Mouse (Mus musculus): ENCODE data around the gene Atp13a5.

Atp13a5 gene

DNA sequence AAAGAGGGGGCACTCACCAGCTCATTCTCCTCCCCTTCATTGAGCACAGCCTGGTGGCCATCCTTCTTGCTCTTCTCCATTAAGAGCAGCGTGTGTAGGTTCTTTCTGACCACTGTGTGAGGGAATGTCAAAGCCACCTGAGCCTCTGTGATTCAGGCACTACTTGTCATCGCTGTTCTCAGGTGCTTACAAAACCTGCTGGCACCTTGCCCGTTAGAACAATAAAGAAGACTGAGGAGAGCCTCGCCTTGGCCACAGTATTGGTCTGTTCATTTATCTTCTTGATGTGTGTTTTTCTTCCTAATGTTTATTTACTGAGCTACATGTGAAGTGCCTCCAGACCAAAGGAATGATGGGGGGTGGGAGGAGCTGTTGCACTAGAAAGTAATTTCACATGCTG is at the start of gene Atp13a5:
Gene Atp13a5, minus strand, starts transcription at position 275 of the 400 bp plus-strand sequence.
- ATAC-seq (ENCODE audit: insufficient number of reproducible peaks, low FRiP score, low TSS enrichment), result no peak

DNA sequence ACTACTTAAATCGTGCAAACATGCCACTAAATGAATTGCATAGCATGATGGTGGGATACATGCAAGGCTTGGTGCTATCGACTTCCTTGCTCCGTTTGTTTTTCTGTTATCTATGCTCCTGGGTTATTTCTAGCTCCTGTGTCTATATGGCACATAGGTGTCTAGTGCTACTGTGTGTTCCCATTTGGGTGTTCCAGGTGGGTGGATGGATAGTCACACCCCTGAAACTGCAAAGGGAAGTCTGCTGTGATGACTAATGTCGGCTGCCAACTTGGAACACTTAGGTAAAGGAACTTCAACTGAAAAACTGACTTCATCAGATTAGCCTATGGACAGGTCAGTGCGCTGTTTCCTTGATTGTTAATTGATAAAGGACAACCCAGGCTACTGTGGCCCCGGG is 36.3 kb upstream of the Atp13a5 start:
- ATAC-seq (ENCODE audit: insufficient number of reproducible peaks, low FRiP score, low TSS enrichment), result no peak

GRCm38 (mm10) chr16:29407319-29407718 is 28.8 kb upstream of the Atp13a5 start:
- no peak for ATAC-seq (ENCODE audit: insufficient number of reproducible peaks, low FRiP score, low TSS enrichment)

DNA sequence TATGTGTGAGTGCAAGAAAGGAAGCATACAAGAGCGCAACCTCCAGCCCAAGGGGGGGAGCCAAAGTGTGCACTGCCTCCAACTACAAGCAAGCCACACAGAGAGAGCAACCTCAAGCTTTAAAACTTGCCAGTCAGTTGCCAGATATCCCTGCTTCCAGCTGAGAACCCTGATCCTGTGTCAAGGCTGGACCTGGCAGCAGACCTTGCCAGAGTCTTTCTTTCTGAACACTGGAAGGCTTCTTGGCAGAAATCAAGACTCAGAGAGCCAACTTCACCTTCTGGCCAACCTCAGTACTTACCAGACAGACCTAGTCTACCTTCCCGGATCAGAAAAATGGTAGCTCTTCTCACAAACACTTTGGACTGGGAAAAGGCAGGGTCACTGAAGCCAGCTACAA is 20.5 kb upstream of the Atp13a5 start:
- peak; percentile 65; the same call in 1 of the 2 replicates for ATAC-seq (ENCODE audit: insufficient number of reproducible peaks, low FRiP score, low TSS enrichment)

DNA sequence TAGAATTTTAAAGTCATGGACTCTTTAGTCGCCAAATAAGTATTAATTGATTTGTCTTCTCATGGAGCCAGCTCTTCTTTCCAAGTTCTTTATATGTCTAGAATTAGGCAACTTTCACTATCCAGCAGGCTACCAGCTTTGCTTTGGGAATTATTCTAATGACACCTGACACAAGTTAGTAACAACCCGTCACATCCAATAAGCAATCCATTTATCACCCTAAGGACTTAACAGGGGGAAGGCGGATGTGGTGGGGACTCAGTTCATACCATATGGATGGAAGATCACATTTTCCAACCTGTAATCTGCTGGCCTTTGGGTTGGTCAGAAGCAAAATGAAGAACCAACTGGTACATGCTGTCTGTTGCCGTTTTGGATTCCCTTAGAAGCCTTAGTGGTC is 6.2 kb upstream of the Atp13a5 start:
- no peak for ATAC-seq (ENCODE audit: insufficient number of reproducible peaks, low FRiP score, low TSS enrichment)

DNA sequence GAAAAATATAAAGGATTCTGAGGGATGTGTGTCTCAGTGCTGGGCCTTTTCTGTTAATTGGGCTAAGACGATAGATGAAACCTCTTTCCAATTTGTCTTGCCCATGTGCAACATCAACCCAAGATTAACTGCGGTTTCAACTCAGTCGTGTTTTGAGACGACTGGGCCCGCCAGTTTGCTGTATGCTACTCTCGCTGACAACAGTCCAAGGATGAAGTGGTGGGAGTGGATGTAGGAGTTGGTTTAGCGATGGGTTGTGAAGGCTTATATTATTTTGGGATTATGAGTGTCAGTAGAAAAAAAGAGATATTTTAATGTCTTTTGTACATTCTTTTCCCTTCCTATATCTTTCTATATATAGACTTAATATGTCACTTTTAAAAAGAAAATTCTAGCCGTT is 3.9 kb downstream of the Atp13a5 start:
- no peak for ATAC-seq (ENCODE audit: insufficient number of reproducible peaks, low FRiP score, low TSS enrichment)

- no peak for ATAC-seq (ENCODE audit: insufficient number of reproducible peaks, low FRiP score, low TSS enrichment)
Observed at GRCm38 (mm10) chr16:29331351-29332044, 47.0 kb downstream of the Atp13a5 start.

DNA sequence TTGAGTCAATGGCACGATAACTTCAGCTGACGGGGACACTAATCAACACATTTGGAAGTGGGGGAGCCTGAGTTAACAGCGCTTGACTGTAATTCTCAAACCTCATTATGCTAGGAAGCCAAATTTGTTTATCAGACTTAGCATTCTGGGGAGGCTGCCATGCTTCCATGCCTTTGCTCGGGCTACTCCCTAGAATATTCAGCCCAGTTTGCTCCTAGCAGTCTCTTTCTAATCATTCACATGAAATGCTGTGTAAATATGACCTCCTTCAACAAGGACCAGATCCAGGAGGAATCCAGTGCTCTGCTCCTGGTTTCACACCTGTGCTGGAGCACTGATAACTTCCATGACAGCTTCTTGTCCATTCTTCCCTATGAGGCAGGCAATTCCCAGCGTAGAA is 47.6 kb downstream of the Atp13a5 start:
- ATAC-seq (ENCODE audit: insufficient number of reproducible peaks, low FRiP score, low TSS enrichment), result no peak

DNA sequence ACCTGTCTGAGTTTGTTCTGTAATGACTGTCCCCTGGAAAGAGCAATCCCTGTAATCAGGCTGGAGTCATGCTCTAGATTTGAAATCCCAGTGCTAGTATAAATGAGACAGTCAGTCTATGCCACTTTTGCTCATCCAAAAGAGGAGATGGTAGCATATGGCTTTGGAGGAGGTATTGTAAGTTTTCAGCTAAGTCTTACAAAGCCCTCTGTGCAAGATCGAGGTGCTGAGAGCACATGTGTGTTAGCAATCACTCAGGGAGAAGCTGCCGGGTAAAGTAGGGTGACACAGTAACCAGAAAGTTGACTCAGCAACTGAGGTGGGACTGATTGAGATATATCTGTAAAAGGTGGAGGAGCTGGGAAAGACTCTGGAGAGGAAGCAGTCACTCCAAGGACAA is 49.3 kb downstream of the Atp13a5 start:
- ATAC-seq (ENCODE audit: insufficient number of reproducible peaks, low FRiP score, low TSS enrichment), result no peak

GRCm38 (mm10) chr16:29327910-29328309 is 50.6 kb downstream of the Atp13a5 start:
- no peak for ATAC-seq (ENCODE audit: insufficient number of reproducible peaks, low FRiP score, low TSS enrichment)

DNA sequence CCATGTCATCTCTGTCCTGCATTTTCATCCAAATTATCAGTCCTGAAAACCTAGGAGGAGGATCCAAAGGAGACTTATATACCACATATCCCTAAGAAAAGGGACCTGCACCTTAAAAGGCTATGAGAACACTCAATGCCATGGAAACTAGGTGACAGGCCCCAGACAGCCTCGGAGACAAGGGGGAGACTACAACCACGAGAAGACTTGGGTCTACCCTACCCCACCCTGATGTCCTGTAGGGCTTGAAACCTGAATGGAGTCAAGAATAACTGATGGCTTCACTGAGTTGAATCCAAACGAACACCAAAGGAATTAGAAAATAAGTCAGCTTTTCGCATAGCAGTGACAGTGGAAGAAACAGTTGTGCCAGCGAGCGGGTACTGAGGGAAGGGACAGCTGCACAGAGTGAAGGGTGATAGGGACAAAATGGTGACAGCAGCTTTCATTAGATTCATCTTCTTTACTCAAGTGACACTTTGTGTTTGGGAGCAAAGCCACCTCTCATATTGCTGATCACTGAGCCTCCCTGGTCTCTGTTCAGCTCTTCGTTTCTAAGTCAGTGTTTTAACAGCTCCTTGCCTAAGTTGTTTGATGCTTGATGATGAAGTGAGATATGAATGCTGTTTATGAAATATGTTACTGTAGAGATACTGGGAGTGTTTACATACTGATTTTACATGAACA is 53.2 kb downstream of the Atp13a5 start:
- no peak for ATAC-seq (ENCODE audit: insufficient number of reproducible peaks, low FRiP score, low TSS enrichment)

DNA sequence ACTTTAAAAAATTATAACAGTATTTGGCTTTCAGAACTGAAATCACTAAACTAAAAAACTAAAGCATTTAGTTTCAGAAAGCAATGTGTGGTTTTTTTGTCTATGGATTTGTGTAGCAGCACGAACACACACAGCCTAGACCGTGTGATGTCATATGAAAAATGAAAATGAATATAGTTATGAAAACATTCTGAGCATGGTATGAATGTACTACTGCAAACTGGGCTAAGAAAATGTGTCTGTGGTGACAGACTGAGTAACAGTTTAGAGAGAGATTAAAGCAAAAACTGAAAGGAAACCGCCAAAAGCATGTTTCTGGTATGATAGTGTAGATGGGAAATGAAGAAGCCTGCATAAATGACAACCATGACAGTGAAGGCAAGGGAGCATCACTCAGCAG is 57.8 kb downstream of the Atp13a5 start:
- ATAC-seq (ENCODE audit: insufficient number of reproducible peaks, low FRiP score, low TSS enrichment), result no peak

DNA sequence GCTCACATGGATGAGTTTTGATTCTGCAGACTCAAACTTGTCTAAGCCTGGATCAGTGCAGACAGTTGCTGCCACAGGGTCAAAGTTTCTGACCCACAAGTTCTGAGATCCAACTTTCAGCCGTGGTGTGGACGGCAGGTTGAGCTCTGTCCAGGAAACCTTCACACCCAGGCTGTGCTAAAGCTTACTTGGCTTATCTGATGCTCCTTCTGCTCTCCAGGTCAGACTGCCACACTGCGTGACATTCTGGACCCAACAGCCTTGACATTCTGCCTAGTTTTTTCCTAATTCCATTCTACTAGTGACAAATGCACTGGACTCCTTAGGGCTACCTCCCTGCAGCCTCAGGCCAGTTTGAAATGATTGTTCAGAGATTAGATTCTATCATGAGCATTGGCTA is 63.1 kb downstream of the Atp13a5 start:
- no peak for ATAC-seq (ENCODE audit: insufficient number of reproducible peaks, low FRiP score, low TSS enrichment)

DNA sequence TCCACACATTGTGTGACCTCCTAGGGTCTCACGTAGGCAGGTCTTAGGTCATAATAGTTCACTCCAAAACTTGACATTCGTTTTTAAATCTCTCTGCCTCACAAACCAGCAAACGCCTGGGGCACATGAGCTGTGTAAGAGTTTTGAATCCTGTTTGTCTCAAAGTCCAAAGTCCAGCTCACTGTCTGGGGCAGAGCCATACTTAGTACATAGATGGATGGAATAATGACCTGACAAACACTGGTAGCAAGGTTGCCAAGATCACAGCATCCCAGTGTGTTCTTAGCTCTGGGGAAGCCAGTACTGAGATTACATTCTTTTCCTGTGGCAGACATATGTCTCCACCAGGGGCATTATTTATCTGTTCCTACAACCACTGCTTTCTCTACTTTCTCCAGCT is 63.5 kb downstream of the Atp13a5 start:
- no peak for ATAC-seq (ENCODE audit: insufficient number of reproducible peaks, low FRiP score, low TSS enrichment)

- no peak for ATAC-seq (ENCODE audit: insufficient number of reproducible peaks, low FRiP score, low TSS enrichment)
Observed at GRCm38 (mm10) chr16:29297555-29298021, 80.9 kb downstream of the Atp13a5 start.

- ATAC-seq (ENCODE audit: insufficient number of reproducible peaks, low FRiP score, low TSS enrichment), result no peak
Observed at GRCm38 (mm10) chr16:29280691-29281090, 97.8 kb downstream of the Atp13a5 start.

DNA sequence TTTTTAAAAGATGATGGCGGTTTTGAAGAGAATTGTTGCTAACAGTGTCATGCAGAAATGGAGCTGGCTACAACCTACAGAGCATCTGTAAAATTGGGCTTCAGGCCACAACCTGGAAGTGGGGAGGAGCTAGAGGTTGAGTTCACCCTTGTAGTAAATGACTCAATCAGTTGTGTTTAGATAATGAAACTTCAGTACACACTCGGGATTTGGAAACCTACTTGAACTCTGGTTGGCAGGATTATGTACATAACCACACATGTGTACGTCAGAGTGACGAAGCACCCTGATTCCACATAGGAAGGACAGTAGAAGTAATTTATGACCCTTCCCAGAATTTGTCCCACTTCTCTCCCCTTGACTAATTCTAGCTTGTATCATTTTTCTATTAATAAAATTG is 124.2 kb downstream of the Atp13a5 start:
- ATAC-seq (ENCODE audit: insufficient number of reproducible peaks, low FRiP score, low TSS enrichment), result no peak

DNA sequence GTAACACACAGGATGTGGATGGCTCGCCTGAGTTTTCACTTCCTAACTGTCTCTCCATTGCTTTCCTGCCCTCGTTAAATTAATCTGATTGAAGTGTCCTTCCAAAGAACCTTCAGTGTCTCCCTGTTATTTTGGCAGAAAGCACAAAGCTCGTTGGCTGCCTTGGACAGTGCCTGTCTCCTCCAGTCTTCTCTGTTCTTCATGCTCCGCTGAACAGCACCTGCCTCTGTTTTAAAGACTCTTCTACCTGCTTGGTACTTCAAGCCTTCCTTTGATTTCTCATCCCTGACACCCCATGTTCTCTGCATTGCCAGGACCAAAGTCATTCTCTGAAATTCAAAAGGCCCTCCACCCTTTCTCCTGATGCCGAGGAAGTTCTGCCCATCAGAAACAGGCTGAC is 142.6 kb downstream of the Atp13a5 start:
- ATAC-seq (ENCODE audit: insufficient number of reproducible peaks, low FRiP score, low TSS enrichment), result no peak

DNA sequence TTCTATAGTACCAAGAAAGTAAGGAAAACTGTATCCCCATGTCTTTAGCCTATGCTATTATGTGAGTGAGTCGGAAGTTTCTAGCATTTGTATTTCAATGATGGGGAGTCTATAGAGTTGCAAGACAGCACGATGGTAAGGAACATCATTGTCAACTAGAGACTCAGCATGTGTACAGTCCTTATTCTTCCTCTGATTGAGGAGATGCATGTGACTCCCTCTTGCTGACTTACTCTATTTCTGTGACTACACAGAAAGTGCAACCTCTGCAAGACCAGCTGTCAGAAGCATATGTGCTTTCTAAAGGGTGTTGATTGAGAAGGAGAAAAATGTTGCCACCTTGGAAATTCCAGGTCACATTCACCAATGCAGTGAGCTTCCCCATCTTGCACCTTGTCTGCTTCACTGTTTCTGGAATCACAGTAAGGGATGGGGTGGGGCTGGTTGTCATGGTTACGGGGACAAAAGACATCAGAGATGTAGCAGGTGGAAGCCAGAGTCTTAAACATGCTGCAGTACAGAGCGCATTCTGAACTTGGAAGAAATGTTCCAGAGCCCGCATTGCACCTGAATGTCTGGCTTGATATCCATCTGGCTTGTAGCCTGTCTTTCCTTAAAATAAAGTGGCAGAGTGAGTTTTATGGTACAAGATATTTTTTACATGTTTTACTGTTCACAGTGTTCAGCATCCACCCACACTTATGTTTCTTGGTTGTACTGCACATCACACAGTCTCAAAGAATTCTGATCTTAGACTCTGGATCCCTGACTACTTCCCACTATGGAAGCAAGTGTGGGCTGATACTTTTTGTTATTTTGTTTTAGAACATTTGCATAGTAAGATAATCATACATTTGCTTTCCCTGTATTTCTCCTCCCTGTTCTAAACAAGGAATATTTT is 161.9 kb downstream of the Atp13a5 start:
- 0 out of 2 replicates have a peak, but pooled peaks have one; percentile 6 for ATAC-seq (ENCODE audit: insufficient number of reproducible peaks, low FRiP score, low TSS enrichment)

- peak; percentile 71 for ATAC-seq (ENCODE audit: insufficient number of reproducible peaks, low FRiP score, low TSS enrichment)
Observed at GRCm38 (mm10) chr16:29209605-29210411, 168.7 kb downstream of the Atp13a5 start, which contains the start of gene Hrasls. Gene Hrasls, plus strand, starts transcription at chr16:29209695.
